Mouse (Mus musculus) embryonic facial prominence, embryonic 14.5 days (tissue): ENCODE measurements around the gene Fam83e. TPM values are rescaled to one million over a fixed set of nuclear protein-coding genes. Genes with fewer than 3 reads are reported as not detected.
A peak's percentile ranks its signal among the peaks of the same experiment; 100 is the strongest.

Source experiments
- ATAC-seq: fragments of 200-750 bp; cut with Nextera tagmentation; 2 replicates; pipeline ENCODE4 v1.8.0; 2017; ENCODE audit warnings: low read depth, moderate number of reproducible peaks, moderate TSS enrichment
- DNase-seq: peaks from one replicate; pipeline ENCODE4 v3.0.0-alpha.2; 2015; ENCODE audit warnings: low spot score
- H3K27ac ChIP-seq: fragments of 300-500 bp; sonication (generic); replicated peaks from 2 replicates; pipeline ENCODE4 v1.5.1; 2014; ENCODE audit warnings: low read depth, mild to moderate bottlenecking, low read length, moderate library complexity
- H3K27me3 ChIP-seq: fragments of 300-500 bp; sonication (generic); replicated peaks from 2 replicates; pipeline ENCODE4 v1.6.1; 2014; ENCODE audit warnings: low read length; ENCODE audit not compliant: control insufficient read depth, insufficient read depth
- H3K36me3 ChIP-seq: fragments of 300-500 bp; sonication (generic); 2 replicates; pipeline ENCODE4 v1.6.1; 2014; ENCODE audit warnings: low read length, mixed read lengths; ENCODE audit not compliant: control insufficient read depth, insufficient read depth
- H3K4me1 ChIP-seq: fragments of 300-500 bp; sonication (generic); 2 replicates; pipeline ENCODE4 v1.6.1; 2014; ENCODE audit warnings: antibody characterized with exemption, low read length; ENCODE audit not compliant: control insufficient read depth, insufficient read depth
- H3K4me2 ChIP-seq: fragments of 300-500 bp; sonication (generic); 2 replicates; pipeline ENCODE4 v1.6.1; 2014; ENCODE audit warnings: low read depth, mild to moderate bottlenecking, low read length, moderate library complexity, mixed read lengths
- H3K4me3 ChIP-seq: fragments of 300-500 bp; sonication (generic); 2 replicates; pipeline ENCODE4 v1.5.1; 2014; ENCODE audit warnings: low read depth, mild to moderate bottlenecking, low read length
- H3K9ac ChIP-seq: fragments of 300-500 bp; sonication (generic); 2 replicates; pipeline ENCODE4 v1.6.1; 2014; ENCODE audit warnings: low read depth, mild to moderate bottlenecking, low read length, moderate library complexity, mixed read lengths
- H3K9me3 ChIP-seq: fragments of 300-500 bp; sonication (generic); 2 replicates; pipeline ENCODE4 v1.6.1; 2016; ENCODE audit warnings: low read length; ENCODE audit not compliant: control insufficient read depth
- WGBS: fragments of 180-500 bp; shearing (Covaris S2); extraction: QIAGEN DNeasy Blood & Tissue Kit; methylation state at CpG from one replicate; pipeline ENCODE4 v1.1.7; 2014; 5-methylcytosine and 5-hydroxymethylcytosine counted together
- polyA plus RNA-seq: library from polyadenylated mRNA; unstranded; fragments of >200 nt; fragmentation: Nextera tagmentation; extraction: Ambion mirVana; gene quantifications from 2 replicates; pipeline ENCODE4 v1.2.1, GENCODE M21; 2014

Gene Fam83e
- polyA plus RNA-seq, 1 experiment from 2014 or later, result 0.36 TPM

- no peaks in the 10 kb centered on the region for H3K9me3 ChIP-seq
- no peak for ATAC-seq
- H3K27ac ChIP-seq, result no peak within 1 kb of the TSS
- H3K27me3 ChIP-seq, result peaks cover 24% of the 10 kb centered on the region
- peak within 1 kb of the TSS; percentile 46 for H3K4me3 ChIP-seq
- no peak for DNase-seq
- peak within 1 kb of the TSS; percentile 63 for H3K9ac ChIP-seq
- H3K4me1 ChIP-seq, result peaks cover 26% of the 10 kb centered on the region
- H3K36me3 ChIP-seq, result no peaks in the 10 kb centered on the region
- 3% methylated on average over 32 of the region's 36 CpGs for WGBS
- H3K4me2 ChIP-seq, result peak within 1 kb of the TSS; percentile 87
These were observed 21.4 kb upstream of the Fam83e start, which contains the start of gene Car11 for GRCm38 (mm10) chr7:45699523-45700141. TSS of gene Car11 (plus strand) at chr7:45699843.

DNA sequence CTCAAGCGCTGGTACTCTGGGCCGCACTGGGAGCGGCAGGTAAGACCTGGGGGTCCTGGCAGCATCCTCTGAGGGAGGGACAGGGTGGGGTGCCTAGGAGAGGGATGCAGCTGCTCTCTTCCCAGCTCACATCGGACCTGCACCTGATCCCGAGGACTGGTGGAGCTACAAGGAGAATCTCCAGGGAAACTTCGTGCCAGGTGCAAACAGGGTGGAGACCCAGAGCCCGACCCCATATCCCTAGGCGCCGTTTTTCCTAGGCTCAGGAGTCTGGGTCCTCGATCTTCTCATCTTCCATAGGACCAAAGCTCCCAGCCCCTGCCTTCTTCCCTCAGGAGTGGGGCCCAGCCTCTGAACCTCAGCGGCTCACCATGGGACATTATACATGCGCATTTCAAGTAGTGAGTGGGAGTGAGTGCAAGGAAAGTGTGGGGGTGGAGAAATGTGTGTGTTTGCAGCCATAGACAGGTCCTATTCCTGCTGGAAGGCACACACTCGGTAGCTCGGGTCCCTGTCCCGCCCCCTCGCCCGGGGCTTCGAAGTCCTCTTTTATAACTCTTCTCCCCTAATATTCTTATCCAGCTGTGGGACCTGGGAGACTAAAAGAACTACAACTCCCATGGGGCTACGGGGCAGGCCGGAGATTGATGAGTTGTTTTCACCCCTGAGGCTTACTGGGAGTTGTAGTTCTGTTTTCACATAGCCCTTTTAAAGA is 20.6 kb upstream of the Fam83e start:
- under 1% methylated on average over 20 of the region's 20 CpGs for WGBS
- H3K27me3 ChIP-seq, result peaks cover 24% of the 10 kb centered on the region
- peak overlapping the region; percentile 46 for H3K4me3 ChIP-seq
- no peak overlapping the region for H3K27ac ChIP-seq
- peak; percentile 94 for DNase-seq
- H3K36me3 ChIP-seq, result no peaks in the 10 kb centered on the region
- H3K9ac ChIP-seq, result peak overlapping the region; percentile 63
- no peaks in the 10 kb centered on the region for H3K9me3 ChIP-seq
- H3K4me2 ChIP-seq, result peak overlapping the region; percentile 87
- peaks cover 24% of the 10 kb centered on the region for H3K4me1 ChIP-seq
- no peak for ATAC-seq

DNA sequence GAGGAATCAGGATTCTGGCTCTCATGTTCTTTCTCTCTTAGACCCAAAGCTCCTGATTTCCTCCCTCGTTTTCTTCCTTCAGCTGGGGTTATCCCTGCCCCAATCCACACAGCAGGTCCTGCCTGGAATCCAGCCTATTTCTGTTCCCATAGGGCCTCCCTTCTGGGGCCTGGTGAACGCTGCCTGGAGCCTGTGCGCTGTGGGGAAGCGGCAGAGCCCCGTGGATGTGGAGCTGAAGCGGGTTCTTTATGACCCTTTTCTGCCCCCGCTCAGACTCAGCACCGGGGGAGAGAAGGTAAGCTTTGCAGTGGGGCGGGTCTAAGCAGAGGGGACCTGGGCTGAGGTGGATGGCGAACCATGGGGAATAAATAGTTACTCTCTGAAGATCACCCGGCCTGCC is 19.9 kb upstream of the Fam83e start:
- peak overlapping the region; percentile 45; the same call in 1 of the 2 replicates for H3K27ac ChIP-seq
- ATAC-seq, result no peak
- 33% methylated on average over 11 of the region's 11 CpGs for WGBS
- peak overlapping the region; percentile 30; the same call in 1 of the 2 replicates for H3K9ac ChIP-seq
- no peaks in the 10 kb centered on the region for H3K36me3 ChIP-seq
- H3K4me2 ChIP-seq, result peak overlapping the region; percentile 87
- H3K4me1 ChIP-seq, result peaks cover 29% of the 10 kb centered on the region
- H3K27me3 ChIP-seq, result peaks cover 24% of the 10 kb centered on the region
- no peaks in the 10 kb centered on the region for H3K9me3 ChIP-seq
- peak overlapping the region; percentile 46 for H3K4me3 ChIP-seq
- peak; percentile 39 for DNase-seq

DNA sequence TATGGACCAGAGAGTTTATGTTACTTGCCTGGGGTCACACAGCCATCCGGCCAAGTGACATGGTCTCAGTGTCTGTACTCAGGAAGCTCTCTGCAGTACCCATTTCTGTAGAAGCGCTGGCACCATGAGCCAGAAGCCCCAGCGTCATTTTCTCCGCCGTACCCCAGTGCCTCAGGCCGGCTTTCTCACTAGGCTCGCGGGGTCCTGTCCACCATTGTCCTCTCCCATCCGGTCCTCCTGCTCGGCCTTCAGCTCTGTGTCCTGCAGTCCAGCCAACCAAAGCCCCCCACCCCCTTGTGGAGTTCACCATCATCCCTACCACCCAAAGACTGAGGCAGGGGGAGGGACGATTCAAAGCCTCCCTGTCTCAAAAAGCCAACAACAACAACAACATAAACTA is 19.4 kb upstream of the Fam83e start:
- ATAC-seq (no peak), DNase-seq (no peak)
- Histone ChIP-seq H3K4me1 (peaks cover 29% of the 10 kb centered on the region), H3K36me3 (no peaks in the 10 kb centered on the region), H3K9me3 (no peaks in the 10 kb centered on the region), H3K9ac (0 out of 2 replicates have a peak overlapping the region, but pooled peaks have one; percentile 30), H3K27me3 (peaks cover 24% of the 10 kb centered on the region), H3K4me2 (peak overlapping the region; percentile 87), H3K4me3 (no peak overlapping the region), H3K27ac (no peak overlapping the region)
- WGBS, result 85% methylated on average over 11 of the region's 11 CpGs

- WGBS, result 93% methylated on average over 11 of the region's 11 CpGs
- Histone ChIP-seq H3K27ac (no peak overlapping the region), H3K4me3 (no peak overlapping the region), H3K9me3 (no peaks in the 10 kb centered on the region), H3K4me2 (no peak overlapping the region), H3K4me1 (peaks cover 32% of the 10 kb centered on the region), H3K9ac (no peak overlapping the region), H3K27me3 (peaks cover 24% of the 10 kb centered on the region), H3K36me3 (no peaks in the 10 kb centered on the region)
- ATAC-seq (no peak), DNase-seq (no peak)
These were observed 18.7 kb upstream of the Fam83e start for GRCm38 (mm10) chr7:45702316-45702715.

- Histone ChIP-seq H3K9ac (no peak overlapping the region), H3K4me2 (no peak overlapping the region), H3K36me3 (no peaks in the 10 kb centered on the region), H3K9me3 (no peaks in the 10 kb centered on the region), H3K4me3 (no peak overlapping the region), H3K27me3 (peaks cover 24% of the 10 kb centered on the region), H3K4me1 (peaks cover 38% of the 10 kb centered on the region), H3K27ac (no peak overlapping the region; the same call in 1 of the 2 replicates)
- DNase-seq (no peak), ATAC-seq (no peak)
- 90% methylated on average over 17 of the region's 17 CpGs for WGBS
These were observed 18.0 kb upstream of the Fam83e start for GRCm38 (mm10) chr7:45702809-45703520.

DNA sequence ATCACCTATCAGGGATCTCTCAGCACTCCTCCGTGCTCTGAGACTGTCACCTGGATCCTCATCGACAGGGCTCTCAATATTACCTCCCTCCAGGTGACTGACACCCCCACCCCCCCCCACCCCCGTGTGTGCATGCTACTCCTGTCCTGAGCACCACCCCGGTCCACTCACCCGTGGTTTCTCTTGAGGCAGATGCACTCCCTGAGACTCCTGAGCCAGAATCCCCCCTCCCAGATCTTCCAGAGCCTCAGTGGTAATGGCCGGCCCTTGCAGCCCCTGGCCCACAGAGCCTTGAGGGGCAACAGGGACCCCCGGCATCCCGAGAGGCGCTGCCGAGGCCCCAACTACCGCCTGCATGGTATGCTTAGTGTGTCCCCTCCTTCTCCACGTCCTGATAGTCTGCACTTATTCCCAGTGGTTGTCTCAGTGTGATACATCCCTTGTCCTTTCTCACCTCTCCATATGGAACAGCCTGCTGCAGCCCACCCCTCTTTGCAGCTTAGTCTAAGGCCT is 17.4 kb upstream of the Fam83e start:
- 47% methylated on average over 11 of the region's 12 CpGs for WGBS
- ATAC-seq (no peak), DNase-seq (no peak)
- H3K4me1 ChIP-seq, result peaks cover 45% of the 10 kb centered on the region
- no peaks in the 10 kb centered on the region for H3K9me3 ChIP-seq
- peak overlapping the region; percentile 93 for H3K4me2 ChIP-seq
- peaks cover 19% of the 10 kb centered on the region for H3K27me3 ChIP-seq
- H3K36me3 ChIP-seq, result no peaks in the 10 kb centered on the region
- peak overlapping the region; percentile 79 for H3K27ac ChIP-seq
- peak overlapping the region; percentile 61 for H3K9ac ChIP-seq
- peak overlapping the region; percentile 37 for H3K4me3 ChIP-seq

- under 1% methylated on average over 13 of the region's 13 CpGs for WGBS
These were observed 16.9 kb upstream of the Fam83e start for GRCm38 (mm10) chr7:45704046-45704559.

More at GRCm38 (mm10) chr7:45704046-45704559, 16.9 kb upstream of the Fam83e start:
- Histone ChIP-seq H3K9ac (peak overlapping the region; percentile 61), H3K4me2 (peak overlapping the region; percentile 93), H3K36me3 (no peaks in the 10 kb centered on the region), H3K4me1 (peaks cover 48% of the 10 kb centered on the region), H3K27me3 (peaks cover 14% of the 10 kb centered on the region), H3K4me3 (peak overlapping the region; percentile 37), H3K9me3 (no peaks in the 10 kb centered on the region), H3K27ac (peak overlapping the region; percentile 79)
- ATAC-seq (peak; percentile 38), DNase-seq (peak; percentile 90)
